Mouse (Mus musculus) heart, embryonic 11.5 days (tissue): ENCODE measurements around the gene Ankrd45. TPM values are rescaled to one million over a fixed set of nuclear protein-coding genes. Genes with fewer than 3 reads are reported as not detected.
A peak's percentile ranks its signal among the peaks of the same experiment; 100 is the strongest.
"Not testable (repeated sequence)": the region's sequence is repeated elsewhere in the genome, so short reads cannot be mapped to it uniquely, and the experiment has no call there.

ENCODE experiments used
- ATAC-seq: fragments of 200-750 bp; cut with Nextera tagmentation; replicated peaks from 2 replicates; pipeline ENCODE4 v1.8.0; 2017; ENCODE audit warnings: moderate library complexity; ENCODE audit not compliant: insufficient number of reproducible peaks, low FRiP score, low TSS enrichment
- H3K27ac ChIP-seq: fragments of 300-500 bp; sonication (generic); 2 replicates; pipeline ENCODE4 v1.5.1; 2014; ENCODE audit warnings: mild to moderate bottlenecking, low read depth, low read length
- H3K27me3 ChIP-seq: fragments of 300-500 bp; sonication (generic); 2 replicates; pipeline ENCODE4 v1.6.1; 2014; ENCODE audit warnings: mild to moderate bottlenecking, low read length, mixed read lengths; ENCODE audit not compliant: control insufficient read depth, insufficient read depth
- H3K36me3 ChIP-seq: fragments of 300-500 bp; sonication (generic); 2 replicates; pipeline ENCODE4 v1.6.1; 2014; ENCODE audit warnings: mild to moderate bottlenecking, low read length, moderate library complexity, mixed read lengths; ENCODE audit not compliant: control insufficient read depth, insufficient read depth
- H3K4me1 ChIP-seq: fragments of 300-500 bp; sonication (generic); 2 replicates; pipeline ENCODE4 v1.6.1; 2014; ENCODE audit warnings: low read length; ENCODE audit not compliant: control insufficient read depth, insufficient read depth
- H3K4me2 ChIP-seq: fragments of 300-500 bp; sonication (generic); 2 replicates; pipeline ENCODE4 v1.6.1; 2014; ENCODE audit warnings: mild to moderate bottlenecking, moderate library complexity
- H3K4me3 ChIP-seq: fragments of 300-500 bp; sonication (generic); 2 replicates; pipeline ENCODE4 v1.5.1; 2014; ENCODE audit warnings: low read depth, low read length
- H3K9ac ChIP-seq: fragments of 300-500 bp; sonication (generic); 2 replicates; pipeline ENCODE4 v1.6.1; 2014; ENCODE audit warnings: mild to moderate bottlenecking, low read depth, low read length, moderate library complexity
- H3K9me3 ChIP-seq: fragments of 300-500 bp; sonication (generic); replicated peaks from 2 replicates; pipeline ENCODE4 v1.6.1; 2016; ENCODE audit warnings: low read length; ENCODE audit not compliant: control insufficient read depth
- WGBS: fragments of 180-500 bp; shearing (Covaris S2); extraction: QIAGEN DNeasy Blood & Tissue Kit; methylation state at CpG from one replicate; pipeline ENCODE4 v1.1.7; 2014; ENCODE audit not compliant: insufficient replicate concordance; 5-methylcytosine and 5-hydroxymethylcytosine counted together
- polyA plus RNA-seq: library from polyadenylated mRNA; unstranded; fragments of >200 nt; fragmentation: Nextera tagmentation; extraction: Ambion mirVana; gene quantifications from 2 replicates; pipeline ENCODE4 v1.2.1, GENCODE M21; 2014

Ankrd45 gene
- polyA plus RNA-seq, 1 experiment from 2014 or later, result 2.5 TPM

GRCm38 (mm10) chr1:161170651-161171050, 28.2 kb downstream of the Ankrd45 start:
- ATAC-seq, result peak; percentile 73; the same call in 1 of the 2 replicates
- H3K27me3 ChIP-seq, result peaks cover 24% of the 10 kb centered on the region
- no peaks in the 10 kb centered on the region for H3K9me3 ChIP-seq
- H3K4me1 ChIP-seq, result no peaks in the 10 kb centered on the region
- 1% methylated on average over 40 of the region's 40 CpGs for WGBS
- no peak overlapping the region for H3K27ac ChIP-seq
- peak overlapping the region; percentile 80 for H3K4me2 ChIP-seq
- peak overlapping the region; percentile 55 for H3K4me3 ChIP-seq
- peak overlapping the region; percentile 65; the same call in 1 of the 2 replicates for H3K9ac ChIP-seq
- H3K36me3 ChIP-seq, result no peaks in the 10 kb centered on the region

GRCm38 (mm10) chr1:161180674-161181073, 38.2 kb downstream of the Ankrd45 start:
- H3K4me1 ChIP-seq, result no peaks in the 10 kb centered on the region
- no peaks in the 10 kb centered on the region for H3K36me3 ChIP-seq
- no peak overlapping the region for H3K27ac ChIP-seq
- H3K4me3 ChIP-seq, result no peak overlapping the region
- H3K9ac ChIP-seq, result no peak overlapping the region
- H3K4me2 ChIP-seq, result no peak overlapping the region
- H3K9me3 ChIP-seq, result no peaks in the 10 kb centered on the region
- no peaks in the 10 kb centered on the region for H3K27me3 ChIP-seq
- no peak for ATAC-seq
- WGBS, result 47% methylated on average over 8 of the region's 8 CpGs

GRCm38 (mm10) chr1:161182386-161182785, 39.9 kb downstream of the Ankrd45 start:
- ATAC-seq, result no peak

GRCm38 (mm10) chr1:161183677-161184076, 41.2 kb downstream of the Ankrd45 start:
- Histone ChIP-seq H3K4me1 (no peaks in the 10 kb centered on the region), H3K36me3 (no peaks in the 10 kb centered on the region), H3K4me2 (no peak overlapping the region), H3K4me3 (no peak overlapping the region), H3K9ac (no peak overlapping the region), H3K9me3 (no peaks in the 10 kb centered on the region; the same call in 1 of the 2 replicates), H3K27ac (no peak overlapping the region), H3K27me3 (no peaks in the 10 kb centered on the region)
- ATAC-seq, result no peak
- WGBS, result 66% methylated on average over 9 of the region's 9 CpGs

More at GRCm38 (mm10) chr1:161182386-161182785, 39.9 kb downstream of the Ankrd45 start:
- Histone ChIP-seq H3K4me3 (no peak overlapping the region), H3K9ac (no peak overlapping the region), H3K4me2 (no peak overlapping the region), H3K27ac (no peak overlapping the region), H3K9me3 (no peaks in the 10 kb centered on the region), H3K36me3 (no peaks in the 10 kb centered on the region), H3K4me1 (no peaks in the 10 kb centered on the region), H3K27me3 (no peaks in the 10 kb centered on the region)
- WGBS, result 79% methylated on average over 9 of the region's 9 CpGs

- H3K27me3 ChIP-seq, result no peaks in the 10 kb centered on the region
- no peak overlapping the region for H3K4me2 ChIP-seq
- ATAC-seq, result no peak
- H3K4me1 ChIP-seq, result no peaks in the 10 kb centered on the region
- WGBS, result 84% methylated on average over 3 of the region's 3 CpGs
- H3K9me3 ChIP-seq, result no peaks in the 10 kb centered on the region; the same call in 1 of the 2 replicates
- H3K27ac ChIP-seq, result no peak overlapping the region
- H3K36me3 ChIP-seq, result no peaks in the 10 kb centered on the region
- no peak overlapping the region for H3K4me3 ChIP-seq
- no peak overlapping the region for H3K9ac ChIP-seq
Measured at GRCm38 (mm10) chr1:161185431-161185830, 42.9 kb downstream of the Ankrd45 start.

GRCm38 (mm10) chr1:161190253-161190910, 47.9 kb downstream of the Ankrd45 start:
- Histone ChIP-seq H3K9ac (no peak overlapping the region), H3K27ac (no peak overlapping the region), H3K27me3 (no peaks in the 10 kb centered on the region), H3K4me2 (no peak overlapping the region), H3K9me3 (no peaks in the 10 kb centered on the region; the same call in 1 of the 2 replicates), H3K4me1 (0 out of 2 replicates have a peak, but pooled peaks cover 2% of the 10 kb centered on the region), H3K36me3 (no peaks in the 10 kb centered on the region), H3K4me3 (no peak overlapping the region)
- WGBS, result 65% methylated on average over 9 of the region's 9 CpGs
- no peak for ATAC-seq

- WGBS, result under 1% methylated on average over 16 of the region's 16 CpGs
- Histone ChIP-seq H3K9me3 (no peaks in the 10 kb centered on the region), H3K27me3 (no peaks in the 10 kb centered on the region), H3K4me3 (peak overlapping the region; percentile 45), H3K9ac (peak overlapping the region; percentile 63), H3K36me3 (no peaks in the 10 kb centered on the region), H3K27ac (no peak overlapping the region), H3K4me1 (0 out of 2 replicates have a peak, but pooled peaks cover 2% of the 10 kb centered on the region), H3K4me2 (peak overlapping the region; percentile 69)
- ATAC-seq, result peak; percentile 93
Measured at GRCm38 (mm10) chr1:161195541-161196351, 53.3 kb downstream of the Ankrd45 start.

GRCm38 (mm10) chr1:161196364-161196763, 53.9 kb downstream of the Ankrd45 start:
- WGBS, result 58% methylated on average over 11 of the region's 11 CpGs
- H3K4me2 ChIP-seq, result peak overlapping the region; percentile 69
- not testable (repeated sequence) for H3K27ac ChIP-seq, H3K9me3 ChIP-seq, H3K27me3 ChIP-seq, H3K9ac ChIP-seq, H3K36me3 ChIP-seq, H3K4me1 ChIP-seq, ATAC-seq
- peak overlapping the region; percentile 45; the same call in 1 of the 2 replicates for H3K4me3 ChIP-seq
